In genomic region chr5:75739336-75739735, GRCm38 (mm10) we compare ENCODE assay signal across 26 mouse cellular contexts.
A peak's percentile ranks its signal among the peaks of the same experiment; 100 is the strongest.
DNase-seq lines count a peak whose midpoint lies in the region; ATAC-seq lines count a peak whose summit lies in the region.
"Had no signal": no experiment of that assay in that cellular context is flagged by ENCODE, and none has a peak within 500 bp of the region (broad histone marks: within the 10 kb centered on the region; RNA-seq: fewer than 3 reads in every experiment).

No protein-coding gene starts in this region.

- peak overlapping the region; percentile 57 for H3K27ac ChIP-seq in midbrain, embryonic 10.5 days (replicated peaks)
- no peak overlapping the region for H3K27ac ChIP-seq in midbrain, embryonic 14.5 days (replicated peaks; ENCODE audit: low read depth, low read length)
- H3K27ac ChIP-seq: forebrain, embryonic 13.5 days; heart, embryonic 10.5 days; heart, embryonic 15.5 days; hindbrain, embryonic 14.5 days; kidney, postnatal 0 days; liver, embryonic 13.5 days; midbrain, embryonic 15.5 days had no signal

- H3K4me2 ChIP-seq in midbrain, embryonic 14.5 days (ENCODE audit: low read length): no peak overlapping the region
- H3K4me2 ChIP-seq: forebrain, embryonic 13.5 days; heart, embryonic 15.5 days; hindbrain, embryonic 14.5 days; liver, embryonic 13.5 days; lung, embryonic 14.5 days; midbrain, embryonic 15.5 days had no signal

- no peak for ATAC-seq in midbrain, embryonic 14.5 days (ENCODE audit: low FRiP score, low TSS enrichment)
- no peak for ATAC-seq in megakaryocyte, adult 5-6 weeks (ENCODE audit: poor library complexity, severe bottlenecking)
- ATAC-seq: CD4-positive, CD25-positive, alpha-beta regulatory T cell, adult 4 months; forebrain, embryonic 13.5 days; midbrain, embryonic 15.5 days had no signal

- no peaks in the 10 kb centered on the region for H3K36me3 ChIP-seq in midbrain, embryonic 10.5 days
- no peaks in the 10 kb centered on the region for H3K36me3 ChIP-seq in midbrain, embryonic 14.5 days (ENCODE audit: control insufficient read depth, insufficient read depth, low read length)
- H3K36me3 ChIP-seq: heart, embryonic 10.5 days; heart, embryonic 15.5 days; liver, embryonic 13.5 days; midbrain, embryonic 15.5 days had no signal

- WGBS in midbrain, embryonic 10.5 days: 75% methylated on average over 8 of the region's 8 CpGs
- 59% methylated on average over 8 of the region's 8 CpGs for WGBS in midbrain, embryonic 14.5 days

- no peaks in the 10 kb centered on the region for H3K9me3 ChIP-seq in midbrain, embryonic 10.5 days (replicated peaks)
- H3K9me3 ChIP-seq in midbrain, embryonic 14.5 days (ENCODE audit: control insufficient read depth, low read length): peaks cover 4% of the 10 kb centered on the region; the same call in 1 of the 2 replicates
- H3K9me3 ChIP-seq: forebrain, embryonic 13.5 days; heart, embryonic 10.5 days; heart, embryonic 15.5 days; liver, embryonic 13.5 days; midbrain, embryonic 15.5 days had no signal

- DNase-seq in midbrain, embryonic 10.5 days (ENCODE audit: low spot score): no peak
- DNase-seq in midbrain, embryonic 14.5 days: no peak
- DNase-seq in ZHBTc4 (ENCODE audit: low read depth, low spot score): peak; percentile 11
- DNase-seq in lung, postnatal 10 days: peak; percentile 74
- DNase-seq in cerebellum, adult 8-10 months: no peak
- no peak for DNase-seq in kidney, adult 9 months
- DNase-seq: adrenal gland, adult 8-10 months; cerebellum, adult 2 months; cerebellum, postnatal 25 days; gastrocnemius, postnatal 14 days; kidney, adult 18-20 months; kidney, postnatal 4 days; layer of hippocampus, postnatal 36 days; left cerebral cortex, postnatal 4 days; liver, embryonic 13.5 days; lung, embryonic 14.5 days; thymus, adult 2 months; thymus, postnatal 4 days had no signal

- H3K4me1 ChIP-seq in midbrain, embryonic 10.5 days: peaks cover 24% of the 10 kb centered on the region
- peaks cover 14% of the 10 kb centered on the region; the same call in 1 of the 2 replicates for H3K4me1 ChIP-seq in midbrain, embryonic 14.5 days (ENCODE audit: control insufficient read depth, insufficient read depth, low read length)
- H3K4me1 ChIP-seq: heart, embryonic 15.5 days had no signal

- H3K27me3 ChIP-seq in midbrain, embryonic 10.5 days (ENCODE audit: low read depth, poor library complexity, severe bottlenecking): no peaks in the 10 kb centered on the region
- H3K27me3 ChIP-seq in midbrain, embryonic 14.5 days (ENCODE audit: control insufficient read depth, insufficient read depth, low read length): no peaks in the 10 kb centered on the region
- H3K27me3 ChIP-seq: forebrain, embryonic 13.5 days; heart, embryonic 15.5 days; liver, embryonic 13.5 days; midbrain, embryonic 15.5 days had no signal

- no peak overlapping the region for H3K4me3 ChIP-seq in midbrain, embryonic 10.5 days
- H3K4me3 ChIP-seq in midbrain, embryonic 14.5 days (replicated peaks; ENCODE audit: low read depth, low read length): no peak overlapping the region
- H3K4me3 ChIP-seq: forebrain, embryonic 13.5 days; heart, embryonic 10.5 days; heart, embryonic 15.5 days; liver, embryonic 13.5 days; midbrain, embryonic 15.5 days had no signal

- H3K9ac ChIP-seq in midbrain, embryonic 14.5 days (replicated peaks; ENCODE audit: low read length): no peak overlapping the region
- H3K9ac ChIP-seq: forebrain, embryonic 13.5 days; heart, embryonic 15.5 days; hindbrain, embryonic 14.5 days; liver, embryonic 13.5 days; lung, embryonic 14.5 days; midbrain, embryonic 15.5 days had no signal

Comparison
In these comparisons a context has a peak if more than half of its experiments do, and no peak if none do; other contexts are left out.
1. DNase-seq: peak in ZHBTc4 (single experiment) and lung, postnatal 10 days (single experiment); none in midbrain, embryonic 10.5 days (single experiment), midbrain, embryonic 14.5 days (single experiment), cerebellum, adult 8-10 months (single experiment) and kidney, adult 9 months (single experiment).